Mouse (Mus musculus) kidney, adult 11 months (tissue): ENCODE measurements around the gene Keg1.
"Not testable (repeated sequence)": the region's sequence is repeated elsewhere in the genome, so short reads cannot be mapped to it uniquely, and the experiment has no call there.

Experiments
- DNase-seq: peaks from one replicate; pipeline ENCODE4 v3.0.0; 2022

Keg1 gene

DNA sequence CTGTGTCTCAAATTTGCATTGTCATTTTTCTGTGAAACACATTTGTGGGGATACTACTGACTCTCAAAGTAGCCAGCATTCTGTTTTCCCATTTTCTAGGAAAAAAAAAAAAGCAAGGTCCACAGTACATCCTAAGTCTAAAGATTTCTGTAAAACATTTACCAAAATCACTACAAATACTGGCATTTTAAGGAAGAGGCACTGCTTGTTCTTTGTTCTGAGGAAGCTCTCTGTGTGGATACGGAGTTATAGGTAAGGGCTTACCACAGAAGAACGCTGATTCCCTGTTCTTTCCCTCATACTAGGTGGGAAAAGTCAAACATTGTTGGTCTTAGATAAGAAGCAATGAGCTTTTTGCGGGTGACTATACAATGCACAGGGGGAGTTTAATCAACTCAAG lies at the start of gene Keg1:
Gene Keg1, plus strand, starts transcription at position 197 of the 400 bp plus-strand sequence.
- DNase-seq = no peak

DNA sequence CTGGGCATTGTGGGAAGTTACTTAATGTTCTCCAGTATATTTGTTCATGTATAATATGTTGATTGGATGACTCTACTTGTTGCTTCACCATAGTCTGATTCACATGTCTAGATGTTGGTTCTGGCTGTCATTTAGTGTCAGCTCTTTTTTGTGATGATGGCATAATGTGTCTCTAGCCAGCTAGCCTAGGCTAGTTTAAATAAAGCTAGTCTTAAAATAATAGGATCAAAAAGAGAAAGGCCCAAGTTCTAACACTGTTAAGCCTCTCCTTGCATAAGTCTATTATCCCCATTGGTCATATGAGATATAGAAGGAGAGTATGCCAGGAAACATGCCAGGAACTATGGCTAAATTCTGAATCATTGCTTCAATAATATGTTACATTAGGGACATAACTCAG lies 46.1 kb upstream of the Keg1 start:
- no peak for DNase-seq

DNA sequence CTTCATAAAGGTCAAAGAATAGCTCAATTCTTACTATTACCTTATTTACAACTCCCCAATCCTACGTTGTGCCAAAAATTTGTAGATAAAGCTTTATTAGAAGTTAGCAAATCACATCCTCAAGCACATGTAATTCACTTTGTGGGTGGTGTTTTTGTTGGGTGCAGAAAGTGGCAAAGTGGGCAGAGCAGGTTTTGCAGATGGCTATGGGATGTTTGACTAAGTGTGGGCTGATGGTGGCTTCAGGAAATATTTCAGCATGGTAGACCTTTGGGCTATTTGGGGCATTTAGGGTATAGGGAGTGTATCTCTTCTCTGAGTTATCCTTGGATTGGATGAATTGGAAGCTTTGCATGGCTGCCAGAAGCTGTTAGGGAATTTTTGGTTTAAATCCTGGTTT lies 29.4 kb upstream of the Keg1 start:
- no peak for DNase-seq

DNA sequence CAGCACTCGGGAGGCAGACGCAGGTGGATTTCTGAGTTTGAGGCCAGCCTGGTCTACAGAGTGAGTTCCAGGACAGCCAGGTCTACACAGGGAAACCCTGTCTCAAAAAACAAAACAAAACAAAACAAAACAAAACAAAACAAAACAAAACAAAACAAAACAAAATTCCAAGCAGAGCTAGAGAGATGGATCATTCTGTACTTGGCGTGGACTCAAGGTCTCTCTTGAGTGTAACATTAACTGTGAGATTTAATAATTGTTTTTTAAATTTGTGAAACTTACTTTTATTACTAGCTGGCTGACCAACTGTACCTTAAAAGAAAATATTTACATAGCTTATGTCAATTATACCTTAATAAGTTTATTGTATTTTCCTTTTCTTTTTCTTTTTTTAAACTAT lies 27.0 kb upstream of the Keg1 start:
- not testable (repeated sequence) for DNase-seq

DNA sequence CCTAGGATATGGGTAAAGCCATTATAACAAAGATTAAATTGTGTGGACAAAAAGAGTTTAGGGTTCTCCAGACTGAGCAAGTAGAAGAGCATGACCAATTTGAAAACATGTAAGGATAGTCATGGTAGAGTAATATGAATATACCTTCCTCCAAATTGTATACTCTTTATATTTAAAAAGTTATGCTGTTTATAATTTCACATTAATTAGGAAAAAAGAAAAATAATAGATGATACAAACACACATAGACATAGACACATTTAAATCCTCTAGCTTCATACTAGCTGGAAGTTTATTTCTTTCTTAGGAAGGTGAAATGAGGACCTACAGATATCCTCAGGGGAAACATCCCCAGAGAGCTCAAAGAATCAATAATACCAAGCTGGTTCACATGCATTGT lies 25.4 kb upstream of the Keg1 start, which contains the start of gene Olfr1442:
Gene Olfr1442, plus strand, starts transcription at position 301 of the 400 bp plus-strand sequence.
- no peak for DNase-seq

DNA sequence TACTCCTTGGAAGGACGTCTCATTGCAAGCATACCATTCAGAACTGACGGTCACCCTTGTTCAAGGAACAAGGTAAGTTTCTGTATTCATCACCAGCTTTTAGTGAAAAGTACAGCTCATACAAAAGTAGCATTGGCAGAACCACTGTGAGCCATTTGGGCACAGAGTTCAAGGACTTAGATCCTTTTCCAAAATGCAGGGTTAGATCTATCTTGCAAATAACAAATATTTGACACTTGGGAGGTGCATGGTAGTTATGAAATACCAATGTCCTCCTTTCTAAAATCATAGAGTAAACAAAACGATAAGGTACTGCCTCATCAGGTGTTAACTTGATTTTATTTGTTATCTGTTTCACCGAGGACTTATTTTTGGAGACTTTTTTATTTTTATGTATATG lies 24.5 kb upstream of the Keg1 start:
- no peak for DNase-seq

DNA sequence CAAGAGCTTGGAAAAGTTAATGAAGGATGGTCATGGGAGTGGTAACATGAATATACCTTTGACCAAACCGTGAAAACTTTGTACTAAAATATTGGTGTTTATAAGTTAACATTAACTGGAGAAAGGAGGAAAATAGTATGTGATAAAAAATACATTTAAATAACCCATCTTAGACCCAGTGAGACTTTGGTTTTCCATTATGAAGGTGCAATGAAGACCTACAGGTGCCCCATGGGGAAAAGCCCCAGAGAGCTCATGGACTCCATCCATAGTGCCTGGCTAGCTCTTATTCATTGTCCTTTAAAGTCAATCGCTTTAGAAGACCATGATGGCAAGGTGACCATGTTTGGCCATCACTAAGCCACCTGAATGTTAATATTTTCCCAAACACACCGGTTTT lies 17.8 kb upstream of the Keg1 start, which contains the start of gene Olfr1443:
Gene Olfr1443, plus strand, starts transcription at position 301 of the 400 bp plus-strand sequence.
- no peak for DNase-seq

DNA sequence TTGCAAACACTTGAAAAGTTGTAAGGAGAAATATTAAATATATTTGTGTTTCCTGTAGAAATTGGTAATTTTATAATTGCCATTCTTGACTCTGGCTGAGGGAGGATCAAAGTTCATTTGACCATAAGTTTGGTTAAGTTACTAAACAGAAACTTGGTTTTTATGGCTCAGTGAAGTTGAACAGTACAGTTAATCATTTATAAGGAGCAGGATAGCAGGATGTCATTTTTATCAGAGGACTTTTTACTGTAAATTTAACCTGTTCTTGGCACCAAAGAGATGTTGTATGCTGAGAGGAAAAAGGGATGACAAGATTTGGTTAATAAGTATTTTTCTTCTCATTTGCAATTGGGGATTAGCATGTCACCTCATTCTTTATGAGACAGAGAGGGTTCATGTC lies 10.9 kb upstream of the Keg1 start:
- no peak for DNase-seq

DNA sequence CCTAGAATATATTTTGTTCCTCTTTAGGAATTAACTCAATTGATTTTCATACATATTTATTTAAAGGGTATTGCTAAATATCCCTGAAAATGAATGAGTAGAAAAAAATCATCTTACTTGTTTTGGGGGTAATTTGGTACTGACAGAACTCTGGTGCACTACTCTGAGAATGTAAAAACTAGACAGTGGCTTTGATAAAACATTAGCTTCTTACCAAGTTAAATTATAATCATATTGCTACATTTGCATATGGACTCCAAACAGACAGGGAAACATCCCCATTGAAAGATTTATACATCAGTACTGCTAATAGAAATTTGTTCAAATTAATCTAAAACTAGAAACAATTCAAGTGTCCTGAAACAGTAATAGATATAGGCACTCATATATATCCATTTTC lies 10.4 kb upstream of the Keg1 start:
- DNase-seq = no peak

DNA sequence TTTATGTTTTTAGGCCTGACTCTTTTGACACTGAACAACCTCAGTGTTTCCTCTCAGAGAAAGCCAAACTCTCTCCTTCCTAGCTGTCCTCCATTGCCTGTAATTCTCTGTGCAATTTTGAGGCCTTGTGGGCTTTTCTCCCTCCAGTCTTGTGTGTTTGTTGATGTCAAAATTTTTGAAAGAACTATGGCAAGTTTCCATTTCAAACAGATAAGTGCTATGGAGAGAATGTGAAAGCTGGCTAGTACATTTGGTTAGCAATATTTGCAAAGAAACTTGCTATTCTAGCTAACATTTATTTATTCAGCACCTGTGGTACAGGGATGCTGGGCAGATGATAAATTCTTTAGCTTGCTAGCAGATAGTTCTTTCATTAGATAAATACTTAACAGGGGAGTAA lies 635 bp downstream of the Keg1 start:
- no peak for DNase-seq

DNA sequence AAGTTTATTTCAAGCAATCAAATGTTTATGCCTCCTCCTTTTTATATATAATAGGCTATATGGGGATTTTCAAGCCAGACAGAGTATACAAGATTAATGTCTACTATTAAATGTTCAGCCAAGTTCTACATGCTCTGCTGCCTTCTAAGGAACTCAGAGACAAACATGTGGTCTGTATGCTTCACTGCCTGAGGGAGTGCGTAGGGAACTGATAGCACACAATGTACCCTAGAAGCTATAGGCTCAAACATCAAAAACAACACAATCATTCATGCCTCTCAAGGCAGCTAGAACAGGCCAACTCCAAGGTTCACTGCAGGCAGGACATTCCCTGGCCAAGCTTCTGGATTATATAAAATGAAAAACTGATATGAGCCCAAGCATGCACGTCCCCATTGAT lies 12.9 kb downstream of the Keg1 start:
- no peak for DNase-seq

DNA sequence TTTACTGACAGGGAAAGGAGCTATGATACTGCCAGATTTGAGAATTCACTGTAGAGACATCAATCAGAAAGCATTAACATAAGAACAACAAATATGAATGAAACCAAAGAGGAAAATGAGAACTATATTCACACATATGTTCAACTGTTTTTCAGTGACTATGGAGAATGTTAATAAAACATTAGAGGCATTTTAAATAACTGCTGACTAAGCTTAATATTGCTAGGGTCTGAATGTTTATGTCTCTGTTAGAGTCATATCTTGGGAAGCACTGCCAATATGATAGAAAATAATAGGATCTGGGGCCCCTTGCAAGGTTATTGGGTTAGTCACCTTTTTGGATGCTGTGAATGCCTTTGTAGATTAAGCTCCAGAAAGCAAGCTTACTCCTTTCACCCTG lies 13.4 kb downstream of the Keg1 start:
- DNase-seq = no peak

DNA sequence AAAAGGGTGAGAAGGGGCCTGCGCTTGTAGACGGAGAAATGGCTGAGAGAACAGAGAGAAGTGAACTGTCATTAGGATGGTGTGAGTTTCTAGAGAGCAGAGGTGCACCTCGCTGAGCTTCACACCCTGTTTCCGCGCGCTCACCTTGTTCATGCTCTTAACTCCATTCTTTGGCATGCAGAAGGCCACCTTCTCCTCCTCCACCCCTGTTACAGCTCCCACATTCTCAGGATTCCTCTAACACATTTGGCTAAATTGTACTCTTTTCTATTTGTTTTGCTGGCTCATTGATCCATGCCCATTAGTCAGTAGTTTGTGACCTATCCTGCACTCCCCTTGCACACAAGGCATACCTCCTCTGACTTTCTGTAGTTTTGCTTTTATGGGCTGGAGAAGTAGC lies 23.6 kb downstream of the Keg1 start:
- DNase-seq = no peak

DNA sequence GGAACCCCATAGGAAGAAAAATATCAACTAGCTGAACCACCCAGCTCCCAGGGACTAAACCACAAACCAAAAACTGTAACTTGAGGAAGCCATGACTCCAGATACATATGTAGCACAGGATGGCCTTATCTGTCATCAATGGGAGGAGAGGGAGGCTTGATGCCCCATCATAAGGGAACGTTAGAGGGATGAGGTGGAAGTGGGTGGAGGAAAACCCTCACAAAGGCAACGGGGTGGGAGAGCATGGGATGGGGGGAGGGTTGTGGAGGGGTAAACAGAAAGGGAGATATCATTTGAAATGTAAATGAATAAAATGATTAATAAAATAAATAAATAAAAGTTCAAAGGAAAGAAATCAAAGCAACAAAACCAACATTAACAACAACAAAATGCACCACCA lies 24.9 kb downstream of the Keg1 start:
- peak; percentile 7 for DNase-seq

DNA sequence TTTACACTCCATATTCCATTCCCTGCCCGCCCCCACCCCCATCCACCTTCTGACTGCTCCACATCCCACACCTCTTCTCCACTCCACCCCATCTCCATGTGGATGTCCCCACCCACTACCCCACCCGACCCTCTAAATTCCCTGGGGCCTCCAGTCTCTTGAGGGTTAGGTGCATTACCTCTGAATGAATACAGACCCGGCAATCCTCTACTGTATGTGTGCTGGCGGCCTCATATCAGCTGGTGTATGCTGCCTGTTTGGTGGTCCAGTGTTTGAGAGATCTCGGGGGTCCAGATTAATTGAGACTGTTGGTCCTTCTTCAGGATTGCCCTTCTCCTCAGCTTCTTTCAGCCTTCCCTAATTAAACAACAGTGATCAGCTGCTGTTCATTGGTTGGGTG lies 25.3 kb downstream of the Keg1 start:
- peak; percentile 17 for DNase-seq

DNA sequence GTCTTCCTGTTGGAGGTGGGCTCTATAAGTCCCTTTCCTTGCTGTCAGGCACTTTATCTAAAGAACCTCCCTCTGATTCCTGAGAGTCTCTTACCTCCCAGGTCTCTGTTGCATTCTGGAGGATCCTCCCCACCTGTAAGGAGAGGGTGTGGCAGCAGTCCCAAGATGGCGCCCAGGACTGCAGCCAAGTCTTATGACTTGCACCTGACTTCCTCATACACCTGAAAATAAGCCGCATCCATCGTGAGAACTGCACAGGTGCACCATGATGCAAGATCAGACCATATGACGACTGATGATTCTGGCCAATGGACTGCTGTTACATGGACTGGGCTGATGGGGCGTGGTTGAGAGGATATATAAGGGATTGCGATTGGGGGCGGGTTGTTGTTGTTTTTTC lies 26.0 kb downstream of the Keg1 start:
- DNase-seq = peak; percentile 59

DNA sequence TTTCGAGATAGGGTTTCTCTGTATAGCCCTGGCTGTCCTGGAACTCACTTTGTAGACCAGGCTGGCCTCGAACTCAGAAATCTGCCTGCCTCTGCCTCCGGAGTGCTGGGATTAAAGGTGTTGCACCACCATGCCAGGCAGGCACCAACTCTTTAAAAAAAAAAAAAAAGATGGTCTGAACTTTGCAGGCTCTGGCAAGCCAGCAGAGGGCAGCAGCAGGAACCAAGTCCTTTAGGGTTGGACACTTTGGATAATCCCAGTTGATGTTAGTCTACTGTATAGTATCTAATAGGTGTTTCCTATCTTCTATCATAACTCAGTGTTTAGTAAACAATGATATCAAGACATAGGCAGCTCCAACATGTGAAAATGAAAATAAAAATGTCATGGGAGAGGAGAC lies 26.7 kb downstream of the Keg1 start:
- peak; percentile 33 for DNase-seq

DNA sequence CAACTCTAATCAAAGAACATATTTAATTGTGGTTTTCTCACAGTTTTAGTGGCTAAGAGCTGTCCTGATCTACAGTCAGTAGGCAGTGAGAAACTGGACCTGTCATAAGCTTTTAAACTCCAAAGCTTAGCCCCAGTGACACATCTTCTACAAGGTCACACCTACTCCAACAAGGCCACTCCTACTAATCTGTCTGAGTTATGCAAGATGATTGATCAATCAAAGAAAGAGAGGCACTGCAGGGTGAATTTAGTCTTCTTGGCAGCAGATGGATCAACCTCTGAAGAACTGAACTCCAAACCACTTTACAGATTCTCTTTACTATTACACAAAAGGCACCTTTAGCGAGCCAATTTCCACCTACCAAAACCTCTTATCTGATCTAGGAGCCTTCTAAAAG lies 30.3 kb downstream of the Keg1 start:
- no peak for DNase-seq

DNA sequence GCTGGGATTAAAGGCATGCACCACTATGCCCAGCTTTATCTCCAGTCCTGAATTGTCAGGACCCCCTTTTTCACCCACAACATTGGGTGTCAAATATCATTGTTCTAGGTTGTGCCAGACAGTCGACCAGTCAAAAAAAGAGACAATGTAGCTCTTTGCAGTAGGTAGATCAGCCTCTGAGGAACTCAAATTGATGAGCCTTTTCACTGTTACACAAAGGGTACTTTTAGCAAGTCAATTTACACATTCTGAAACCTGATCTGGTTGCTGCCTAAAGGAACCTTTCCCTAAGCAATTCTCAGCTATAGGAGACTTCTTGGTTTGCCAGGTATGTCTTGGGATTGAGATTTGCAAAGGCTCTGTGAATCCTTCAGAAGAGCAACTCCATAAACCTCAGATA lies 35.5 kb downstream of the Keg1 start:
- DNase-seq = no peak

DNA sequence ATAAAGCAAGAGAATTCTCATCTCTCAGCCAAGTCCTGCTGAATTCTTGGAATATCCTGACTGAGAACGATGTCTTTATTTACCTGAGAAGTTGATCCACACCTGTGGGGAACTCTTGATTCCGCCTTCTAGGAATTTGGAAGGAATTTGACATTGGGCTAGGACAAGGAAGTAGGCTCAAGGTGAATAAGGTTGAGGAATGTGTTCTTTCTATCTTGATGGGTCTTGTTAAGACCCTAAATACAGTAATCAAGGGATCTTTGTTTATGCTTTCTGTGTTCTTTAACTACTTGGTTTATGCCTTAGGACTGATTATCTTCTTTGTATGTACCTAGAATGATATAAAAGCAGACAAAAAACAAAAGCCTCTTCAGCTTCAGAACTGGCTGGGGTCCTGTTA lies 36.4 kb downstream of the Keg1 start:
- no peak for DNase-seq

DNA sequence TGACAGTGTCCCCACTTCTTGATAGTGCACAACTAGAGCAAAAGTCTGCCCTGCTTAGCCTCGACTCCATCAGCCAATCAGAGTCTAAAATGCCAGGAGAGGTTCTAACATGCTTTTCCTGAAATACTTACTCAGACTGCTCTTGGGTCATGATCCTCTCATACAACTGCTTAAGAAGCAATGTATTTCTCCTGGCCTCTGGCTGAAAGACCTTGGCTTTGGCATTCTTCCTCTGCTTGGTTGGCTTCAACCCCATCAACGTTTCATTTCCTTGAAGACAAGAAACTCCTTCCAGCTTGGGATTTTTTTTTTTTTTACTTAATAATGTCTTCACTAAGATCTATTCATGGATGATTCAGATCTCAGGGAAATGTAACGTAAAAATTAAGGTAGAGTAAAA lies 60.7 kb downstream of the Keg1 start:
- DNase-seq = no peak

DNA sequence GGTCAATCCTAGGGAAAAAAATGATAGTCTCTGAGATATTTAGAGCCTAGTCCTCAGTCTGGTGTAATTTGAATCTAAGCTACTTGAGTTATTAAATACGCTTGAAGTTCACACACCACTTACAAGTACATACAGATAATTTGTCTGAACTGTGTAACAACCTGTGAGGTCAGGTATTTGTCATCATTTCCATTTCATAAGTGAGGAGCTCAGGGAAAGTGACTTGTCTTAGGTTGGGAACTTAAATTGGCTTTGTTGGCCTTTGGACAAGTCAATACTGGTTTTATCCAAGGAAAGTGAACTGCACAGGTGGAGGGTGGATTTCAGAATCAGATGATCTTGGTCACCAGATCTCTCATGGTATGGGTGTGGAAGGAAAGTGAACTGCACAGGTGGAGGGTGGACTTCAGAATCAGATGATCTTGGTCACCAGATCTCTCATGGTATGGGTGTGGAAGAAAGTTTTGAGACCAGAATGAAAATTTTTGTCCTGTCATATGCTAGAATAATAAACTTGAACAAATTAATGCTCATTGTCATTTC lies 63.4 kb downstream of the Keg1 start:
- DNase-seq = no peak

DNA sequence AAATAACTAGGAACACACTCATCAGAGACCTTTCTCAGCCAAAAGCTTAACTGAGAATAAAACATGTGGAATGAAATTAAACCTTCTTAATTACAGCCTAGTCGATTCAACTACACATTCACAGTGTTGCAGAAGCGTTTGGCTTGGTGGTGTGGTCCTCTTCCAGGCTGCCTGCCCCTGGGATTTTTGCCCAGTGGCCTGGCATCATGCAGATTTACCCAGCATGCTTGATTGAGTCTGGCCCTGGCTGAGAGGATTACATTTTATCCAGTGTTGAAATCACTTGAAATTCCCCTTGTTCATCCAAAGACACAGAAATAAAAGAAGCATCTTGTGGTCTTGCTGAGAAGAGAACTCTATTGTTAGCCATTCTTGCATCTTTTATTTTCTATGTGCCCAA lies 64.1 kb downstream of the Keg1 start:
- DNase-seq = peak; percentile 42

DNA sequence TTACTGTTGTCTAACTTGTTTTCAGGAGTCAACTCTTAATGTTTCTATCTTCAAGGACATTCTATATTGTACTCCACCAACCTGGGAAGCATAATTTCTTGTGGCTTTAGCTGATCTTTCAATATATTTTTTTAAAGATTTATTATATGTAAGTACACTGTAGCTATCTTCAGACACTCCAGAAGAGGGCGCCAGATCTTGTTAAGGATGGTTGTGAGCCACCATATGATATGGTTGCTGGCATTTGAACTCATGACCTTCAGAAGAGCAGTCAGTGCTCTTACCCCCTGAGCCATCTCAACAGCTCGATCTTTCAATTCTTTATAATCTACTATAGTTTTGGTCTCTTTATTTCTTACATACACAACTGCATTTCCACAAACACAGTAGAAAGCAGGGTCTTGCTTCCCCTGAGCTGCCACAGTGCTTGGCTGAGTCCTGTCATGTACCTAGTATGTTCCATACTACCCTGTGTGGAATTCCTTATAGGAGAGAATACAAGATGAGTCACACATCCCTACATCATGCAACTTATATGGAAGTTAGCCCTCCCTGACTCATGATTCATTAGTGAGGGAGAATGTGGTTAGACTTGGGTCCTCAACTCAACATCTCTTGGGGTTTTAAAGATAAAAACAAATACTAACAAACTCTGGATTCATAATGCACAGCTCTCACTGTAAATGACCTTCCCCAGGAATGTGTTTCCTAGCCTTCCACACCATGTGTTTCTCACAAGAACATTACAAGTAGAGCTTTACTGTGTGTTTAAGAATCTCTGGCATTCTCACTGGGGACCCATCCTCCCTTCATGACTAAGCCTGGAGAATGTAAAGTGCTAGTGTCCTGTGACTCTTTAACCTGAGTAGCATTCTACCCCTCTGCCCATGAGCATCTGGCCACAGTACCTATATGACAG lies 66.9 kb downstream of the Keg1 start:
- DNase-seq = no peak

DNA sequence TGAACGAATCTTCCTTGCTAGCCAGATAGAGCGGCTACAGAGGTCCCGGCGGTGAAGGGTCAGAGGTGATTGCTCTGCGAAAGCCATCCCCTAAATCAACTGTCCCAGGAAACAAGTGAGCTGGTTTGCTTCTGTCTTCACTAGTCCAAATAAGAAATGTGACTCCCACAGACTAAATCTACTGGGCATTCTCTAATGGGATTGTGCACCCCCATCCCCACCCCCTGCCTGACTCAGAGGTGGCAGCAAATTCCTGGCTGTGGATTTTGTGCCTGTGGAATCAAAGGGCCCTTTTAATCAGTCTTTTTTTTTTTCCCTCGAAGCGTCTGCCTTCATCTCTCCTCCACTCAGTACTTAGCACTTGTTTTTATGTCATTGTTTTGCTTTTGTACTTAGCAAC lies 69.7 kb downstream of the Keg1 start, which contains the start of gene Cntf:
Gene Cntf, minus strand, starts transcription at position 325 of the 400 bp plus-strand sequence.
- no peak for DNase-seq
